Mouse (Mus musculus): ENCODE measurements around the gene Ckap5. TPM values are rescaled to one million over a fixed set of nuclear protein-coding genes. Genes with fewer than 3 reads are reported as not detected.

Gene Ckap5
- total RNA-seq, 2 experiments from 2014 or later: 32.6 to 35.1 TPM

DNA sequence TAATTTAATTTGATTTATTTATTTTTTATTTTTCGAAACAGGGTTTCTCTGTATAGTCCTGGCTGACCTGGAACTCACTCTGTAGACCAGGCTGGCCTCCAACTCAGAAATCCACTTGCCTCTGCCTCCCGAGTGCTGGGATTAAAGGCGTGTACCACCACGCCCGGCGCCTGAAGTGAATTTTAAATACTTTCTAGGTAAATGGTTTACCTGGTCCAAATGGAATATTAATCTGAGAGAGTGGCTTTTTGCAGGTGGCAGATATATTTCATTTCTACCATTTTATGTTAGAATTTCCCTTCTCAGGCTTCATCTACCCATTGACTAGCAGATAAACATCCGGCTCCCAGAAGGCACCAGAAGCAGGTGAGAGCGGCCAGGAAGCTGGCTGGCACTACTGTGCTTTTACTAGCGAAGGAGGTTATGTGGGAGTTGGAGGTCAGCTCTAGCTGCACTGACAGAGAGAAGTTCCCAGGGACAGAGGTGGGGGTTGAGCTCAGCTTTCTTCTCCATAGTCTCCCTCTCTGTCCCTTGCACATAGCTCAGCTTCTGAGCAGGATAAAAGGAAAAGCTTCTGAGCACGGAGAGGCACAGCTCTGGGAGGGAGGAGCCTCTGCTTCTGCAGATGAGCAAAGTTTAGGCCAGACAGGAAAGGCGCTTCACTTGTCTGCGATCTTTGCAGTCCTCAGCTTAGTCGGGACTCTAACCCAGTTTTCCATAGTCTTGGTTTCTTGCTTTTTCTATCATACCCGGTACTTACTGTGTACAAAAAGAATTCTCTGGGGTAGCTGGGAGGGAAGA, 125.1 kb downstream of the Ckap5 start:
- no peak for DNase-seq (ENCODE audit: low spot score in 2 of 2)

GRCm38 (mm10) chr2:91652863-91653262, 126.3 kb downstream of the Ckap5 start:
- DNase-seq (ENCODE audit: low spot score in 2 of 2): no peak

DNA sequence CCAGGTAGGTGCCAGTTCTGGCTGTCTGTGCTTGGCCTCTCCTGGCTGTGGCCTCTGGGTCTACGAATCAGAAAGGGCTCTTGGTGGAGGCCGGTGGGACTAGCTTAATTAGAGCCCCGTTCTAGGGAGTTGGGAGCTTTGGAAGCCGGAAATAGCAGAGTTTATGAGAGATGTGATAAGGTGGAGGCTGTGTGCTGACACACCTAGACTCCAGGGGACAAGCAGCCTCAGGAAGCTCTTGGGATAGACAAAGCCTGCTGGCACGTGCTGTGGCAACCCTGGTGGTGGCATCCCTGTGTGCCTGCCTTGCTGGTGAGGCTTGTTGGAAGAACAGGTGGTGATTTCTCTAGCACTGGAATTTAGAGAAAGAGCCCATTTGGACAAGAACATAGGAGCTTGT, 128.8 kb downstream of the Ckap5 start:
- DNase-seq (ENCODE audit: low spot score in 2 of 2): no peak

DNA sequence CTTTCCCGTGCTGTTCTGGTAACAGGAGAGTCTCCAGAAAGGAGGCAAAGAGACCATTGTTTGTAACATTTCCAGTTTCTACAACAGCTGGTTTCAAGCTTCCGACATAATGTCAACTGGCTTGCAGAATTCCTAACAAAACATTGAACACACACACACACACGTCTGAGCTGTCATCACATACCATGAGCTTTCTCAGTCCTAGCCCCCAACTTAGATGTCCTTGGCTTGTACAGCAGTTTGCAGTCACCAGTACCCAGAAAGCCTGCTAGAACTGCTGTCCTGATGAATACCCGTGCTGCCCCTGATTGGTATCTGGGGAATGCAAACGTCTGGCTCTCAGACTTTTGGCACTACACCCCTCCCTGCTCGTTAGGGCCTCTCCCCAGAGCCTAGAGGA, 129.3 kb downstream of the Ckap5 start:
- no peak for DNase-seq (ENCODE audit: low spot score in 2 of 2)

DNA sequence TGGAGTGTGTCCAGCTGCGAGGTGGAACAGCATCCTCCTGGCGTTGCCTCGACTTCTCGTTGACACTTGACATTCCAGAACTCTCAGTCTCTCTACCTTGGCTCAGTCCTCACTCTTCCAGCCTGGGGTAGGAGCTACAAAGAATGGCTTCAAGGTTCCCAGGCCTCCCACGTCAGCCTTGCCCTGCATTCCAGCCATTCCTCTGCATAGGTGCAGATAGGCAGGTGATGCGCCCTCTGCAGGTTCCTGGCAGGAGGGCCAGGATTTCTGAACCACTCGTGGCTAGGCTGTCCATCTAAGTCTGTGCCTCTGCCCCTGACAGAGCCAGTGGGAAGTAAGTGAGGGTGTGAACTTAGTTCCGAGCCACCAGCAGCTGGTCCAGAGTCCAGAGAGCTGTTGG, 130.2 kb downstream of the Ckap5 start:
- no peak for DNase-seq (ENCODE audit: low spot score in 2 of 2)

- no peak for DNase-seq (ENCODE audit: low spot score in 2 of 2)
These were observed 133.1 kb downstream of the Ckap5 start for GRCm38 (mm10) chr2:91659657-91660056.

DNA sequence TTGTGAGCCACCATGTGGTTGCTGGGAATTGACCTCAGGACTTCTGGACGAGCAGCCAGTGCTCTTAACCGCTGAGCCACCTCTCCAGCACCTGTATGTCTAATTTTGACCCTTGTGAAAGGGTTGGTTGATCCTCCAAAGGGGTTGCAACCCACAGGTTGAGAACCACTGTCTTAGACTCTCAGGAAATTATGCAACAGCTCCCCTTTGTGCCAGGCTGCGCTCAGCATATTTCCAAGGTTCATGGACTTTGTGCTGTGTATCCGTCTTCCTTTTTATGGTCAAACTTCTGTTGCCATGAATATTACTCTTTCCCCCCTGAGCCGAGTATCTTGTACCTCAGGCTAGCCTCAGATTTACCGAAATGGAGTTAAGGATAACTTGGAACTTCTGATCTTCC, 134.4 kb downstream of the Ckap5 start:
- no peak for DNase-seq (ENCODE audit: low spot score in 2 of 2)

DNA sequence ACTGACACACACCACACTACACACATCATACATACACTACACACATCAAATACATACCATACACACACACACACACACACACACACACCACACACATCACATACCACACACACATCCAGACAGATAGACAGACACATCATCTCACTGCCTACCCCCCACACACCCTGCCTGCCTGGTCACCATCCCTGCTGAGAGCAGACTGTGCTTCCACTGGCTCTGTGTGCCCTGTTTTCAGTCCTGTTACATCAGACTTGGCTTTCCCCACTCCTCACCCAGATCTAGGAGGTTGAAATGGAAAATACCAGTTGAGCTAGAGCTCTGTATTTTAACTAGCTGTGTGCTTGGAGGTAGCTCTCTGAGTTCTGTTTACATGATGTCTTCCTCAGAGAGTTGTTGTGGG, 138.2 kb downstream of the Ckap5 start:
- DNase-seq (ENCODE audit: low spot score in 2 of 2): no peak

DNA sequence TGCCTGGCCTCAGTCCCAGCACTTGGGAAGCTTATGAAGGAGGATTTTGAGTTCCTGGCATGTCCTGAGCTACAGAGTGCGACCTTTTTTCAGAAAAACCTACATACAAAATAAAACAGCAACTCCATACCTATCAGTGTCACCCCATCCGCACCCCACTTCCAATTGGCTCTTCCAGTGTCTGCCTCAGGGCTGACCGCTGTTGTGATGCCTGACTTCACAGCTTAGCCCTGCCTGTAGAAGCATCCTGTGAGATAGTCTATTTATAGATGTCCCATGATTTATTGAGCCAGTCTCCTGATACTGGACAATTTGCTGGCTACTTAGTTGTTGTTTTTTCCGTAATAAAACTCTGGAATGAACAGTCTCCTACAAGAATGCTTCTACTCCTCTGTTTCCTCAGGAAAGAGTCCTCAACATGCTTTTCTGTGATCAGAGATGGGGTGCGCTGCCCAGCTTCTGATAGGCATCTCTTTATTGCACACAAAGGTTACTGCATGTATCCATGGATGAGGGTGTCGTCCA, 139.9 kb downstream of the Ckap5 start:
- no peak for DNase-seq (ENCODE audit: low spot score in 2 of 2)

- DNase-seq (ENCODE audit: low spot score in 2 of 2): no peak
These were observed 141.2 kb downstream of the Ckap5 start for GRCm38 (mm10) chr2:91667747-91668146.

DNA sequence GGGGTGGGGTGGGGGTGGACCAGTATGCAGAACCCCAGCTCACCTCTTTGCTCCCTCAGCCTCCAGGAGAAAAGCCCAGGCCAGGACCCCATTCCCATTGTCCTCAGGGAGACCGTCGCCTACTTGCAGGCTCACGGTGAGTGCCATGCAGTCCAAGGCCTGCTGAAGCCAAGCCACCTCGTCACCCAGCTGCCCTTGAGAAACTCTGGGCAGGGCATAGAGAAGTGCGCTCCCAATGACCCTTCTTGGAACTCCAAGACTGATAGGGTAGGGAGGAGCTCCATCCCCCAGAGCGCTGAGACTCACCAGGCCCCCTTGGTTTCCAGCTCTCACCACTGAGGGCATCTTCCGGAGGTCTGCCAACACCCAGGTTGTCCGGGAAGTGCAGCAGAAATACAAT, 142.8 kb downstream of the Ckap5 start:
- DNase-seq (ENCODE audit: low spot score in 2 of 2): no peak

DNA sequence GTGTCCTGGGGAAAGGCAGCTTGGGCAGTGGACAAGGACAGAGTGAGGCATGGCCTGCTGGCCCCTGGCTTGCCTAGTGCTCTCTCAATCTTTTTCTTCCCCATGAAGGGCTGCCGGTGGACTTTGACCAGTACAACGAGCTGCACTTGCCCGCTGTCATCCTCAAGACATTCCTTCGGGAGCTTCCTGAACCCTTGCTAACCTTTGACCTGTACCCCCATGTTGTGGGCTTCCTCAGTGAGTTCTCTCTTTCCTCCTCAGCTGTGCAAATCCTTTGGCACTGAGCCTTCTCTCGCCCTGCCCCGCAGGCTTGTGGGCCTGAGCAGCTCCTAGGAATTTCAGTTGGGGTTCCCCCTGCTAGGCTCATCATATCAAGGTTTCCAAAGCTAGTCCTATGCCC, 143.5 kb downstream of the Ckap5 start:
- DNase-seq (ENCODE audit: low spot score in 2 of 2): no peak

Other genes with a start within 250 kb of the Ckap5 start
- 10 to 100 TPM; 15.0 to 16.4 TPM for gene 1110051M20Rik, start 82.1 kb upstream of the Ckap5 start, total RNA-seq (2021)
- 1 to 10 TPM; 4.8 TPM for gene Lrp4, start 69.3 kb upstream of the Ckap5 start, total RNA-seq (2021)
- gene F2, start 109.7 kb downstream of the Ckap5 start, total RNA-seq (2021): under 1 TPM in 1 of 2 experiments, not detected in 1; 0.50 TPM
- 10 to 100 TPM; 10.4 to 13.2 TPM for gene Zfp408, start 123.0 kb downstream of the Ckap5 start, total RNA-seq (2021)
- gene Arhgap1, start 123.1 kb downstream of the Ckap5 start, total RNA-seq (2021): 10 to 100 TPM; 53.3 to 58.3 TPM
- gene Atg13, start 183.8 kb downstream of the Ckap5 start, total RNA-seq (2021): 10 to 100 TPM; 33.5 to 64.5 TPM
- gene Harbi1, start 184.1 kb downstream of the Ckap5 start, total RNA-seq (2021): 1 to 10 TPM; 6.3 to 8.6 TPM
- gene Ambra1, start 203.4 kb downstream of the Ckap5 start, total RNA-seq (2021): 10 to 100 TPM; 32.1 to 34.2 TPM

Data from adrenal gland, adult 18-20 months (tissue).